Mouse (Mus musculus): Measurements from ENCODE around the gene Agap1. TPM values are rescaled to one million over a fixed set of nuclear protein-coding genes. Genes with fewer than 3 reads are reported as not detected.

The Agap1 gene
- total and polyA plus RNA-seq, 2 experiments from 2014 or later: 45.9 to 175 TPM

DNA sequence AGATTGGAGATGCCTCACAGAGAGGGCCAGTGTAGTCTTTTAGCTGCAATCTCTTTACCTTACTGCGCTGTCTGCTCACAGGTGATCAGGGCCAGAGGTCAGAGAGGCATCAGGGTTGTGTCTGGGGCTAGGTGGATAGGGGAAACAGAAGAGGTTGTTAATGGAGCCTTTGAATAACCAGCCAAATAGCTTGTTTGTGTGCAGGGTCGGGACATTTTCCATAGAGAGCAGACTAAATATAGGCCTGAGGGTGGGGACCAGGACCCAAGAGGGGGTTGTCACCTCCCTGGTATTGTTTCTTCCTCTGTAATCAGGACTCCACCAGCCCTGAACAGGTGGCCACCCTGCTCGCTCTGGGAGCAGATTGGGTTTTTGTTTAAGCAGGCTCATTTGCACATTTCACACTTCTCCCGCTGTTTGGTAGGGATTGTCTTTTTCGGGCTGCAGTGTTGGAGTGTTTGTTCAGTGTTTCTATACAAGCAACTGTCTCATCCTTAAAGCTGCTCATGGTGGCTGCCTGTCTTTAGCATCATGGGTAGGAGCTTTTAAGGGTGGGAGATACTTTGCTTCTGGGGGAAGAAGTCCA is 10.9 kb downstream of the Agap1 start:
- no peak for TF ChIP-seq CTCF (IDR thresholded peaks at IDR 0.05)
- no peak overlapping the region for H3K4me3 ChIP-seq (ENCODE audit: low read depth, low read length)
- 21% methylated on average over 5 of the region's 5 CpGs for WGBS
- no peaks in the 10 kb centered on the region for H3K36me3 ChIP-seq (ENCODE audit: insufficient read depth, low read length)
- H3K27ac ChIP-seq (ENCODE audit: low read depth, low read length): no peak overlapping the region
- H3K27me3 ChIP-seq (ENCODE audit: insufficient read depth, low read length): no peaks in the 10 kb centered on the region
- DNase-seq (ENCODE audit: low spot score): peak; percentile 23
- H3K4me1 ChIP-seq (ENCODE audit: insufficient read depth, low read length): peaks cover 16% of the 10 kb centered on the region
- no peak overlapping the region; the same call in 1 of the 2 replicates for H3K9ac ChIP-seq (replicated peaks; ENCODE audit: low read length, poor library complexity, severe bottlenecking)
- H3K9me3 ChIP-seq (ENCODE audit: low read length): no peaks in the 10 kb centered on the region
- no peak for ATAC-seq (ENCODE audit: low FRiP score)
- H3K4me2 ChIP-seq (ENCODE audit: low read depth, low read length, poor library complexity, severe bottlenecking): no peak overlapping the region

- no peak overlapping the region for H3K4me3 ChIP-seq (ENCODE audit: low read depth, low read length)
- H3K9ac ChIP-seq (replicated peaks; ENCODE audit: low read length, poor library complexity, severe bottlenecking): no peak overlapping the region
- peak; percentile 17 for DNase-seq (ENCODE audit: low spot score)
- no peaks in the 10 kb centered on the region for H3K27me3 ChIP-seq (ENCODE audit: insufficient read depth, low read length)
- H3K9me3 ChIP-seq (ENCODE audit: low read length): no peaks in the 10 kb centered on the region
- WGBS: 45% methylated on average over 6 of the region's 6 CpGs
- H3K4me2 ChIP-seq (ENCODE audit: low read depth, low read length, poor library complexity, severe bottlenecking): no peak overlapping the region
- no peaks in the 10 kb centered on the region for H3K36me3 ChIP-seq (ENCODE audit: insufficient read depth, low read length)
- peaks cover 25% of the 10 kb centered on the region for H3K4me1 ChIP-seq (ENCODE audit: insufficient read depth, low read length)
- peak; percentile 44; the same call in 1 of the 2 replicates for ATAC-seq (ENCODE audit: low FRiP score)
- no peak overlapping the region for H3K27ac ChIP-seq (ENCODE audit: low read depth, low read length)
- TF ChIP-seq CTCF (IDR thresholded peaks at IDR 0.05): no peak
Observed at GRCm38 (mm10) chr1:89467321-89468069, 12.9 kb downstream of the Agap1 start.

GRCm38 (mm10) chr1:89468141-89468540 is 13.5 kb downstream of the Agap1 start:
- Histone ChIP-seq H3K4me2 (ENCODE audit: low read depth, low read length, poor library complexity, severe bottlenecking) (no peak overlapping the region), H3K4me1 (ENCODE audit: insufficient read depth, low read length) (peaks cover 25% of the 10 kb centered on the region), H3K36me3 (ENCODE audit: insufficient read depth, low read length) (no peaks in the 10 kb centered on the region), H3K27ac (ENCODE audit: low read depth, low read length) (no peak overlapping the region), H3K27me3 (ENCODE audit: insufficient read depth, low read length) (no peaks in the 10 kb centered on the region), H3K4me3 (ENCODE audit: low read depth, low read length) (no peak overlapping the region), H3K9me3 (ENCODE audit: low read length) (no peaks in the 10 kb centered on the region), H3K9ac (replicated peaks; ENCODE audit: low read length, poor library complexity, severe bottlenecking) (no peak overlapping the region; the same call in 1 of the 2 replicates)
- DNase-seq (ENCODE audit: low spot score) (no peak), ATAC-seq (ENCODE audit: low FRiP score) (no peak)
- 69% methylated on average over 3 of the region's 3 CpGs for whole genome bisulfite sequencing
- TF ChIP-seq CTCF (IDR thresholded peaks at IDR 0.05): no peak

GRCm38 (mm10) chr1:89471430-89471829 is 16.8 kb downstream of the Agap1 start:
- ATAC-seq (ENCODE audit: low FRiP score): no peak
- no peak for DNase-seq (ENCODE audit: low spot score)
- H3K27me3 ChIP-seq (ENCODE audit: insufficient read depth, low read length): no peaks in the 10 kb centered on the region
- no peak overlapping the region for H3K4me3 ChIP-seq (ENCODE audit: low read depth, low read length)
- no peak overlapping the region for H3K4me2 ChIP-seq (ENCODE audit: low read depth, low read length, poor library complexity, severe bottlenecking)
- H3K9me3 ChIP-seq (ENCODE audit: low read length): no peaks in the 10 kb centered on the region
- H3K4me1 ChIP-seq (ENCODE audit: insufficient read depth, low read length): peaks cover 17% of the 10 kb centered on the region
- no peaks in the 10 kb centered on the region for H3K36me3 ChIP-seq (ENCODE audit: insufficient read depth, low read length)
- TF ChIP-seq CTCF (IDR thresholded peaks at IDR 0.05): no peak
- 57% methylated on average over 4 of the region's 4 CpGs for WGBS
- H3K27ac ChIP-seq (ENCODE audit: low read depth, low read length): no peak overlapping the region
- H3K9ac ChIP-seq (replicated peaks; ENCODE audit: low read length, poor library complexity, severe bottlenecking): no peak overlapping the region

GRCm38 (mm10) chr1:89471891-89472290 is 17.3 kb downstream of the Agap1 start:
- no peak overlapping the region for H3K4me2 ChIP-seq (ENCODE audit: low read depth, low read length, poor library complexity, severe bottlenecking)
- 0 out of 2 replicates have a peak overlapping the region, but pooled peaks have one; percentile 18 for H3K27ac ChIP-seq (ENCODE audit: low read depth, low read length)
- H3K4me1 ChIP-seq (ENCODE audit: insufficient read depth, low read length): peaks cover 17% of the 10 kb centered on the region
- no peaks in the 10 kb centered on the region for H3K27me3 ChIP-seq (ENCODE audit: insufficient read depth, low read length)
- no peaks in the 10 kb centered on the region for H3K9me3 ChIP-seq (ENCODE audit: low read length)
- H3K9ac ChIP-seq (replicated peaks; ENCODE audit: low read length, poor library complexity, severe bottlenecking): no peak overlapping the region
- DNase-seq (ENCODE audit: low spot score) (no peak), ATAC-seq (ENCODE audit: low FRiP score) (no peak)
- H3K4me3 ChIP-seq (ENCODE audit: low read depth, low read length): no peak overlapping the region
- no peak for TF ChIP-seq CTCF (IDR thresholded peaks at IDR 0.05)
- 59% methylated on average over 9 of the region's 9 CpGs for WGBS
- no peaks in the 10 kb centered on the region for H3K36me3 ChIP-seq (ENCODE audit: insufficient read depth, low read length)

- WGBS: 76% methylated on average over 5 of the region's 5 CpGs
- H3K9ac ChIP-seq (replicated peaks; ENCODE audit: low read length, poor library complexity, severe bottlenecking): no peak overlapping the region
- no peaks in the 10 kb centered on the region for H3K9me3 ChIP-seq (ENCODE audit: low read length)
- H3K4me3 ChIP-seq (ENCODE audit: low read depth, low read length): no peak overlapping the region
- H3K4me1 ChIP-seq (ENCODE audit: insufficient read depth, low read length): peaks cover 9% of the 10 kb centered on the region
- no peak overlapping the region for H3K27ac ChIP-seq (ENCODE audit: low read depth, low read length)
- no peaks in the 10 kb centered on the region for H3K36me3 ChIP-seq (ENCODE audit: insufficient read depth, low read length)
- no peak overlapping the region for H3K4me2 ChIP-seq (ENCODE audit: low read depth, low read length, poor library complexity, severe bottlenecking)
- no peak for DNase-seq (ENCODE audit: low spot score)
- no peak for ATAC-seq (ENCODE audit: low FRiP score)
- H3K27me3 ChIP-seq (ENCODE audit: insufficient read depth, low read length): no peaks in the 10 kb centered on the region
- no peak for TF ChIP-seq CTCF (IDR thresholded peaks at IDR 0.05)
Observed at GRCm38 (mm10) chr1:89473946-89474345, 19.3 kb downstream of the Agap1 start.
